Mouse (Mus musculus): ENCODE data around the gene Eln. TPM values are rescaled to one million over a fixed set of nuclear protein-coding genes. Genes with fewer than 3 reads are reported as not detected.

Gene Eln
- polyA plus RNA-seq, 1 experiment from 2014 or later, result 2.6 TPM

DNA sequence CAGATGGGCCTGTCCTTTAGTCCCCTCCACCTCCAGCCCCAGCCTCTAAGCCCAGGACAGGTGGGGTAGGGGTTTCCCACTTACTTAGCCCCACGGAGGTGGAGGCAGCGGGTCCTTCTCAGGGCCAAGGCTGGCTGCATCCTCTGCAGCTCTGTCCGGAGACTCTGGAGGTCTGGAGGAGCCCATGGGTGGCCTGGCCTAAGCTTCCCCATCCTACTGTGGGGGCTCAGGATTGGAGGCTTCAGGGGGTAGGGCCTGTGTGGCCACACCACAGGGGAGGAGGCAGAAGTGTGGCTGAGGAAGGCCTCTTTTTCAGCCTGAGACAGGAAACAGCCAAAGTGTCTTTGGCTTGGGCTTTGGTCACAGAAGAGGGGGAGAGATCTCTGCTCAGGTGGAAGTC is 69.1 kb downstream of the Eln start:
- H3K36me3 ChIP-seq, result peaks cover 22% of the 10 kb centered on the region
- no peak overlapping the region for H3K27ac ChIP-seq
- no peak for ATAC-seq
- WGBS, result 78% methylated on average over 3 of the region's 3 CpGs
- no peak overlapping the region for H3K4me2 ChIP-seq (replicated peaks)
- H3K27me3 ChIP-seq, result no peaks in the 10 kb centered on the region
- no peak overlapping the region for H3K4me3 ChIP-seq (replicated peaks)
- H3K9ac ChIP-seq (replicated peaks), result 0 out of 2 replicates have a peak overlapping the region, but pooled peaks have one; percentile 36
- no peaks in the 10 kb centered on the region for H3K9me3 ChIP-seq
- H3K4me1 ChIP-seq (replicated peaks), result peaks cover 48% of the 10 kb centered on the region

- H3K27ac ChIP-seq, result no peak overlapping the region
- ATAC-seq, result no peak
- peaks cover 22% of the 10 kb centered on the region for H3K36me3 ChIP-seq
Measured at GRCm38 (mm10) chr5:134677491-134677890, 69.6 kb downstream of the Eln start.

GRCm38 (mm10) chr5:134675956-134676759 is 71.0 kb downstream of the Eln start:
- Histone ChIP-seq H3K36me3 (peaks cover 26% of the 10 kb centered on the region), H3K9me3 (no peaks in the 10 kb centered on the region), H3K4me3 (replicated peaks) (peak overlapping the region; percentile 34), H3K27me3 (no peaks in the 10 kb centered on the region), H3K4me1 (replicated peaks) (peaks cover 63% of the 10 kb centered on the region), H3K9ac (replicated peaks) (peak overlapping the region; percentile 63), H3K27ac (peak overlapping the region; percentile 91), H3K4me2 (replicated peaks) (peak overlapping the region; percentile 61)
- peak; percentile 86 for ATAC-seq
- WGBS, result 1% methylated on average over 14 of the region's 14 CpGs

More at GRCm38 (mm10) chr5:134677491-134677890, 69.6 kb downstream of the Eln start:
- Histone ChIP-seq H3K27me3 (no peaks in the 10 kb centered on the region), H3K4me1 (replicated peaks) (peaks cover 50% of the 10 kb centered on the region), H3K9me3 (no peaks in the 10 kb centered on the region), H3K4me3 (replicated peaks) (no peak overlapping the region), H3K9ac (replicated peaks) (no peak overlapping the region), H3K4me2 (replicated peaks) (no peak overlapping the region)
- 94% methylated on average over 5 of the region's 5 CpGs for WGBS

GRCm38 (mm10) chr5:134674977-134675376 is 72.1 kb downstream of the Eln start:
- no peak overlapping the region for H3K4me3 ChIP-seq (replicated peaks)
- 71% methylated on average over 5 of the region's 5 CpGs for WGBS
- ATAC-seq, result no peak
- no peak overlapping the region for H3K4me2 ChIP-seq (replicated peaks)
- H3K27ac ChIP-seq, result peak overlapping the region; percentile 91
- peak overlapping the region; percentile 63 for H3K9ac ChIP-seq (replicated peaks)
- H3K4me1 ChIP-seq (replicated peaks), result peaks cover 53% of the 10 kb centered on the region
- H3K27me3 ChIP-seq, result no peaks in the 10 kb centered on the region
- H3K9me3 ChIP-seq, result no peaks in the 10 kb centered on the region
- peaks cover 27% of the 10 kb centered on the region for H3K36me3 ChIP-seq

DNA sequence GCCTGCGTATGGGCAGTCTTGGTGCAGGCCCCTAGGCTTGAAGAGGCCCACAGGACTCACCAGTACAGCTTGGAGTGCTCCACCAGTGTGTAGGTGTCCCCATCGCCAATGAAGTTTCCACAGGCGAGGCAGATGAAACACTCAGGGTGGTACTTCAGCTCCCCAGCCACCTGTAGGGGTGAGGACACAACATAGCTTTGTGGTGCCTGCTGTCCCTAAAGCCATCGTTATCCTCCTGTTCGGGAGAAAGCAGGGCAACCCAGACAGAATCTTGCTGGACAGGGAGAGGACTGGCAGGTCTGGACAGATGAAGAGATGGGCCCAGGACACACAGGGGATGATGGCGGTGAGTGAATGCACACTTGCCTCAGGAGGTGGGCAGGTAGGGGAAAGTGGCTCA is 74.5 kb downstream of the Eln start:
- no peak overlapping the region for H3K4me2 ChIP-seq (replicated peaks)

DNA sequence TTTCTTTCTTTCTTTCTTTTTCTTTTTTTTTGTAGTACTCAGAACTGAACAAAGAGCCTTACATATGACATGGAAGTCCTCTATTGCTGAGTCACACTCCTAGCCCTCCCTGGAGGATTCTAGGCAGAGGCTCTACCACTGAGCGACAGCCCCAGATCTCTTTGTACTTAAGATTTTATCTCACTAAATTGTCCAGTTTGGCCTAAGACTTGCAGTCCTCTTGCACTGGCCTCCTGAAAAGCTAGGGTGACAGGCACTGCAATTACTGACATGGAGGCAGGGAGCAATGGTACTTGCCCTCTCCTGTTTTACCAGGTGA is 75.0 kb downstream of the Eln start:
- no peaks in the 10 kb centered on the region for H3K9me3 ChIP-seq
- no peak overlapping the region for H3K9ac ChIP-seq (replicated peaks)
- peak overlapping the region; percentile 74 for H3K27ac ChIP-seq
- no peak overlapping the region for H3K4me2 ChIP-seq (replicated peaks)
- no peak overlapping the region for H3K4me3 ChIP-seq (replicated peaks)
- WGBS, result 74% methylated on average over 1 of the region's 1 CpGs
- H3K36me3 ChIP-seq, result peaks cover 54% of the 10 kb centered on the region
- peaks cover 42% of the 10 kb centered on the region for H3K4me1 ChIP-seq (replicated peaks)
- H3K27me3 ChIP-seq, result no peaks in the 10 kb centered on the region
- ATAC-seq, result no peak

More for the DNA sequence above, 74.5 kb downstream of the Eln start:
- WGBS, result 90% methylated on average over 6 of the region's 6 CpGs
- no peak overlapping the region for H3K9ac ChIP-seq (replicated peaks)
- peaks cover 49% of the 10 kb centered on the region for H3K36me3 ChIP-seq
- no peaks in the 10 kb centered on the region for H3K9me3 ChIP-seq
- peaks cover 47% of the 10 kb centered on the region for H3K4me1 ChIP-seq (replicated peaks)
- no peak overlapping the region for H3K4me3 ChIP-seq (replicated peaks)
- ATAC-seq, result no peak
- no peaks in the 10 kb centered on the region for H3K27me3 ChIP-seq
- H3K27ac ChIP-seq, result peak overlapping the region; percentile 74

GRCm38 (mm10) chr5:134671335-134672197 is 75.6 kb downstream of the Eln start:
- Histone ChIP-seq H3K27me3 (no peaks in the 10 kb centered on the region), H3K36me3 (peaks cover 58% of the 10 kb centered on the region), H3K9me3 (no peaks in the 10 kb centered on the region), H3K4me2 (replicated peaks) (no peak overlapping the region), H3K4me1 (replicated peaks) (peaks cover 36% of the 10 kb centered on the region), H3K27ac (peak overlapping the region; percentile 74), H3K9ac (replicated peaks) (no peak overlapping the region; the same call in 1 of the 2 replicates), H3K4me3 (replicated peaks) (no peak overlapping the region)
- 0 out of 2 replicates have a peak, but pooled peaks have one; percentile 14 for ATAC-seq
- 45% methylated on average over 17 of the region's 17 CpGs for WGBS

DNA sequence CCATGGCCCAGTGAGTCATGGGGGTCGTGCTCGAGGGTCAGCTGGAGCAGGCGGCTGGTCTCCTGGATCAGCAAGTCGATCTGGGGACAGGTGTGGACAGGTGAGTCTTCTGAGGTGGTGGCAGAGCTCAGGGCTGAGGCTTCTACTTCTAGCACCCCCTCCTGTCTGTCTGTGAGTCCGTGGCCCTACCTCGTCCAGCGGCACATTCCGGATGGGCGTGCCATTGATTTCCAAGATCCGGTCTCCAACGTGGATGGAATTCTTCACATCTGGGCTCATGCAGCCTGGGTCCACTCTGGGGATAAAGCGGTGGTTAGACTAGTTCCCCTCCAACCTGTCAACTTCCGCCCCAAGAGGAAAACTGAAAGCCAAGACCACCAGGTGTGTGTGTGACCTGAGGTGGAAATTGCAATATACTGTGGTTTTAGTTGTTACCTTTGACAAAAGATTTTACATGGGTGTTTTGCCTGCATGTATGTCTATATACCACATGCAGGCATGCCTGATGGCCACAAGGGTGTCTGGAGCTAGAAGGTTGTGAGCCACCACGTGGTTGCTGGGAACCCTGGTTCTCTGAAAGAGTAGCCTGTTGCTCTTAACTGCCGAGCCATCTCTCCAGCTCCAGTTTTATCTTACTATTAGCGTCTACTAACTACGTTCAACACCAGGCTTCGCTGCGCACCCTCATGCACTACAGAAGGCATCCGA is 78.0 kb downstream of the Eln start:
- WGBS, result 82% methylated on average over 20 of the region's 20 CpGs
- Histone ChIP-seq H3K27me3 (no peaks in the 10 kb centered on the region), H3K27ac (no peak overlapping the region), H3K9ac (replicated peaks) (no peak overlapping the region), H3K4me3 (replicated peaks) (no peak overlapping the region), H3K4me1 (replicated peaks) (peaks cover 18% of the 10 kb centered on the region), H3K36me3 (peaks cover 79% of the 10 kb centered on the region), H3K4me2 (replicated peaks) (no peak overlapping the region), H3K9me3 (no peaks in the 10 kb centered on the region)
- ATAC-seq, result no peak

- H3K9me3 ChIP-seq, result no peaks in the 10 kb centered on the region
- H3K4me1 ChIP-seq (replicated peaks), result peaks cover 18% of the 10 kb centered on the region
- no peak overlapping the region for H3K27ac ChIP-seq
- H3K9ac ChIP-seq (replicated peaks), result no peak overlapping the region
- H3K4me3 ChIP-seq (replicated peaks), result no peak overlapping the region
- H3K36me3 ChIP-seq, result peaks cover 86% of the 10 kb centered on the region
- ATAC-seq, result no peak
- 32% methylated on average over 8 of the region's 8 CpGs for WGBS
- H3K4me2 ChIP-seq (replicated peaks), result no peak overlapping the region
- no peaks in the 10 kb centered on the region for H3K27me3 ChIP-seq
Measured at GRCm38 (mm10) chr5:134668495-134668894, 78.6 kb downstream of the Eln start.

DNA sequence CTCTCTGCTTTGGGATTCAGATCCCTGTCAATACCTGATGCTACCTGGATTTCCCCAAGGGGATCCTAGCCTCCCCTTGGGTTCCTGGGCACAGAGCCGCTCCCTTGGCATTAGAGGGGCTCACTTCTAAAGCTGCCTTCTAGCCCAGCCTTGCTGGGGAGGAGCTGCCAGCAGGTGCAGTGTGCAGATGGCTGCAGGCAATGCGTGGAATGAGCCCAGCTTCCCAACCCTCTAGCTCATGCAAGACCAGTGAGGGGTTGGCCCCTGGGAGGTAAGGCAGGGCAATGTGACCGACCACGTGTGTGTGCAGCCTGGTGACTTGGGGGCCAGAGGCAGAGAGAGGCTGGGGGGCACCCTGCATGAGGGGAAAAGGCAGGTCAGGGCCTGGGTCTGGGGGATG is 90.4 kb downstream of the Eln start:
- Histone ChIP-seq H3K4me1 (replicated peaks) (0 out of 2 replicates have a peak, but pooled peaks cover 6% of the 10 kb centered on the region), H3K9me3 (no peaks in the 10 kb centered on the region), H3K9ac (replicated peaks) (0 out of 2 replicates have a peak overlapping the region, but pooled peaks have one; percentile 39), H3K27me3 (no peaks in the 10 kb centered on the region), H3K4me3 (replicated peaks) (no peak overlapping the region), H3K36me3 (peaks cover 53% of the 10 kb centered on the region), H3K4me2 (replicated peaks) (no peak overlapping the region), H3K27ac (no peak overlapping the region)
- WGBS, result 74% methylated on average over 4 of the region's 4 CpGs
- no peak for ATAC-seq

Measured in midbrain, embryonic 13.5 days (tissue).